Mouse (Mus musculus) gastrocnemius, postnatal 36 days (tissue): ENCODE measurements around the gene Ntpcr. TPM values are rescaled to one million over a fixed set of nuclear protein-coding genes. Genes with fewer than 3 reads are reported as not detected.

ENCODE experiments used
- DNase-seq, 2 experiments: peaks; one replicate each; pipeline ENCODE4 v3.0.0; 2022
- intact Hi-C: fragments of 180-260 bp; cut with DNase I; formaldehyde crosslinking; loops from one replicate; pipeline ENCODE4 v1.15.1; 2025
- total RNA-seq, 2 experiments: library from RNA; stranded (reverse); gene quantifications; 2 replicates each; pipeline ENCODE4 v1.2.3; 2021

The Ntpcr gene
- total RNA-seq, 2 experiments from 2014 or later: 11.4 to 11.6 TPM

- intact Hi-C loops: no loop called here
- no peak for DNase-seq
Measured at GRCm38 (mm10) chr8:125772300-125772699, 42.5 kb downstream of the Ntpcr start.

DNA sequence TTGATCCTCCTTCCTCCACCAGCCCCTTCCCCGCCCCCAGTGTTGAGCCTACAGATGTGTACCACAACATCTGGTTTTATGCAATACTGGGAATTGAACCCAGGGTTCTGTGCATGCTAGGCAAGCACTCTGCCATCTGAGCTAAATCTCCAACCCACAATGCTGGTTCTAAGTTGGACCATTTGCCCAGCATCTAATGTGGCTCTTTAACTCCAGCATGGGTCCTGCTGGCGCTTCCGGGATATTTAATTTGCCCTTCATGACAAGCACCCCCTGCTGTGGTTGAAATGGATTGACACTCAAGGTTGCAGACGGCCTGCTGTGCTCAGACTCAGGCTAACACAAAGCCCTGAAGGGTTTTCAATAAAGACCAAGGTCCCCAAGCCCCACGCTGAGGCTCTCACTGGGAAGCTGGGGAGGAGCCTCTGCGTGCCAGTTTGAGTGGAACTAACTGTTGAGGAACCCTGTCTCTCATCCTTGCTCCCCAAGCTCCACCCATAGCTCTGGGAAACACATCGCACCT is 43.6 kb downstream of the Ntpcr start:
- no peak for DNase-seq
- intact Hi-C loops: no loop called here

- DNase-seq: no peak
- intact Hi-C loops: loop anchor here (5.0 kb wide), 1 partner anchor 62 kb away; no protein-coding TSS in a partner anchor
Measured at GRCm38 (mm10) chr8:125775031-125775430, 45.3 kb downstream of the Ntpcr start.

DNA sequence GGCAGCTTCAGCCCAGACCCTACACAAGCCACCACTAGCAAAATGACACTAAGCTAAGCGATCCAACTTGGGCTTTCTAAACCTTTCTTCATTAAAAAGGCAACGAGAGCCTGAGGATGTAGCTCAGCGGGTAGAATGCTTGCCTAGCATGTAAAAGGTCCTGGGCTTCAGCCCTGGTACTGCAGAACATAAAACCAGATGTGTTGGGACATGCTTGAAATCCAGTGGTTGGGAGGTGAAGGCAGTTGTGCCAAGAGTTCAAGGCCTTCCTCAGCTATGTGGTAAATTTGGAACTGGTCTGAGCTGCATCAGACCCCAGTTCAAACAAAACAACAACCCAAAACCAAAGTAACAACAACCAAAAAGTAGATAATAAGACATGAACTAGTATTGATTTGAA is 46.6 kb downstream of the Ntpcr start:
- DNase-seq: no peak
- intact Hi-C loops: loop anchor here (5.0 kb wide), 1 partner anchor 61 kb away; no protein-coding TSS in a partner anchor

DNA sequence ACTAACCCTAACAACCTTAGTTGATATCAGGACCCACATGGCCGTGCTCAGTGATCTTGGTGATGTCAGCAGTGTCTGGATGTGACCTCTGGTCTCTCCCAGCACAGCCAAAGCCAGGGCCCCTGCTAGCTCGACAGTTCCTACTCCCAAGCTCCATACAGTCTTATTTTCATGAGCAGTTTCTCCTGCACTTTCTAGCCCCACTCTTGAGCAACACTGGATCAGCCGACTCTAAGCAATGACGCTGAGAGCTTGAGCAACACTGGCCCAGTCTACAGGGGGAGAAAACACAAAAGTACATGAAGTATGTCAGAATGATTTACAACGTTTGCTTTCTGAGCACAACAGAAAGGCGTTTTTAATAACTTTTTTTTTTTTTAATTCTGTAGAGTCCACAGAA is 47.0 kb downstream of the Ntpcr start:
- intact Hi-C loops: loop anchor here (5.0 kb wide), 1 partner anchor 61 kb away; no protein-coding TSS in a partner anchor
- no peak for DNase-seq

DNA sequence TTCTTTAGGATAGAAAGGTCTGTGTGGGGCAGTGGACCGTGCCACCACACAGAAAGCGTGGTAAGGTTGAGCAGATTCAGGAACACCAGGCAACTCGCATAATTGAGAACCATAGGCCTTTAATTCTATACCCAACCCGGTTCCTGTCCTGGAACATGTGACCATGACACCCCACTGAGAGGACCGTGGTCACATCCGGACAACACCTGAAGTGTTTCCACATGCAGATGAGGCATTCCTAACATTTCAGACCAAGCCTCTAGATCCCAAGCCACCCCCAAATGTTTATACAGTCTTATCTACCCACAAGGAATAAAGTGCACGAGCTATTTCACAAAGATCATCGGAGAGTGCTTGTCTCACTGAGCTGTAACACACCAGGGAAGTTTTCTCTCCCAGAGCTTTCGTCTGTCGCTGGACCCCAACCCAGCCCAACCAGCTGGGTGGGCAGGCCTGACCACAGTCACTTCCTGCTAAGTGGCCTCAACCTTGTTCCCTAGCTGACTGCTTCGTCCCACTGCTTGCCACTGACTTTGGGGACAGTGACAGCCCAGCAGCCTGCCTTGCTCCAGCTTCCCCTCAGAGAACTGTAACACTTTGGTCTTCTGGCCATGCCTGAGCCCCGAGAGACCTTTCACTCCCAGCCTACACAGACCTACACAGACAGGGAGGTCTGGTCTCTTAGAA is 47.9 kb downstream of the Ntpcr start:
- intact Hi-C loops: loop anchor here (5.0 kb wide), 1 partner anchor 60 kb away; no protein-coding TSS in a partner anchor
- no peak for DNase-seq

GRCm38 (mm10) chr8:125778919-125779318 is 49.2 kb downstream of the Ntpcr start:
- no peak for DNase-seq
- intact Hi-C loops: loop anchor here (5.0 kb wide), 1 partner anchor 58 kb away; no protein-coding TSS in a partner anchor

GRCm38 (mm10) chr8:125779656-125780055 is 49.9 kb downstream of the Ntpcr start:
- intact Hi-C loops: loop anchor here (5.0 kb wide), 1 partner anchor 58 kb away; no protein-coding TSS in a partner anchor
- no peak for DNase-seq

GRCm38 (mm10) chr8:125782161-125782560 is 52.4 kb downstream of the Ntpcr start:
- intact Hi-C loops: no loop called here
- DNase-seq: no peak

GRCm38 (mm10) chr8:125786886-125787285 is 57.1 kb downstream of the Ntpcr start:
- no peak for DNase-seq
- intact Hi-C loops: no loop called here

- intact Hi-C loops: no loop called here
Measured at GRCm38 (mm10) chr8:125792816-125793455, 63.2 kb downstream of the Ntpcr start.

DNA sequence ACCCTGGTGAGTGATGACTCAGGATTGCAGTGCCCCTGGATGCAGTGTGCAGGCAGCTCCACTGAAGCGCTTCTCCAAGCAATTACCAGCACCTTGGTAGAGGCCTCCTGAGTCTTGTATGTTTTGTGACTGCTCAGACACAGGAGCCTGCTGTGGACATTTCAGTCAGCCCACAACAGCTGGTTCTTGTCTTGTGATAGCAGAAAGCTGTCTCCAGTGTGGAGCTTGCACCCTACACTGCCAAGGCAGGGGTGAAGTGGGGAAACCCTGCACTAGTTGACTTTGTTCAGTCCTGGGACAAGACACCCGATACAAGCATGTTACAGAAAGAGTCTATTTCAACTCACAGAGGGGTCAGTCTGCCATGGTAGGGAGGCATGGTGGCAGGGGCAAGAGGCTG is 65.6 kb downstream of the Ntpcr start:
- no peak for DNase-seq

More at GRCm38 (mm10) chr8:125792816-125793455, 63.2 kb downstream of the Ntpcr start:
- DNase-seq: no peak

DNA sequence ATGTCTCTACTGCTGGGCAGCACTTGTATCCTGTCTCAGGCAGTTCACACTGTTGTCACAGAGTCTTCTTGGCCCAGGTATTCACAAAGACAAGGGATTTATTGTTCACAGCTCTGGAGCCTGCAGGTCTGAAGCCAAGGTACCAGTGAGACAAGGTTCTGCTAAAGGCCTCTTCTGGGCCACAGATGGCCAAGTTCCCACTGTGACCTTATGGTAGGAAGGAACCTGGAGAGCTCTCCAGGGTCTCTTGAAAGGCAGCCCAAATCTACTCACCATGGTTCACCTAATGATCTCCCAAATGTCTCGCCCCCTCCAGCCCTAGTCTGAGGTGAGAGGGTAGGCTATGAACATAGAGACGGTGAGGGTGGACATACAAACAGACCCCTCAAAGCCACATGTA is 67.2 kb downstream of the Ntpcr start:
- intact Hi-C loops: no loop called here

More for the DNA sequence above, 65.6 kb downstream of the Ntpcr start:
- intact Hi-C loops: no loop called here

More for the DNA sequence above, 67.2 kb downstream of the Ntpcr start:
- no peak for DNase-seq

Other genes with a start within 250 kb of the Ntpcr start
- 1 to 10 TPM; 4.9 to 5.2 TPM for gene Sipa1l2, start 160.2 kb upstream of the Ntpcr start, total RNA-seq
- 1 to 10 TPM; 1.9 to 2.3 TPM for gene Map10, start 60.1 kb upstream of the Ntpcr start, total RNA-seq
- gene Pcnx2, start 168.4 kb downstream of the Ntpcr start, total RNA-seq: under 1 TPM; 0.49 to 0.56 TPM
- gene Map3k21, start 180.5 kb downstream of the Ntpcr start, total RNA-seq: under 1 TPM in 1 of 2 experiments, not detected in 1; 0.05 TPM